Mouse (Mus musculus): Measurements from ENCODE around the gene Asf1b.

Gene Asf1b

DNA sequence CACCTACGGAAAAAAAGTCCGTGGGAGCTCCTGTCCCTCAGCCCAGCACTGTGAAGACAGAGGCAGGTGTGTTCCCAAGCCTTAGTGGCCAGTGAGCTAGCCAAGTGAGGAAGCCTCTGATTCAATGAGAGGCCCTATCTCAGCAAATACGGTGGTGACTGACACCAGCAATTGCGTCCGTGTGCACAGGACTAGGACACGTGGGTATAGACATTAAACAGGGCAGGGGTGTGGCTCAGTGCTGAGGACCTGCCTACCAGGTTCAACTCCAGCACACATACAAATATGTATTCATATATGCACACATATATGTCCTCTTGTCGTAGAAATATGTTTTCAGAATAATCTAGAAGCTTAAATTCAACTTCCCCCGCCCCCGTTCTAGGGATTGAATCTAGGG, 64.4 kb downstream of the Asf1b start:
- DNase-seq (ENCODE audit: low read depth, low spot score): no peak

Data from CD4-positive, CD25-positive, alpha-beta regulatory T cell, adult 2 months (primary cell).